Comparison of ENCODE assay signal across 12 mouse cellular contexts in genomic region chr8:112588357-112589051, GRCm38 (mm10). TPM values are rescaled to one million over a fixed set of nuclear protein-coding genes. Genes with fewer than 3 reads are reported as not detected.
DNase-seq lines count a peak whose midpoint lies in the region; ATAC-seq and TF ChIP-seq lines count a peak whose summit lies in the region.
"Had no signal": no experiment of that assay in that cellular context is flagged by ENCODE, and none has a peak within 500 bp of the region (broad histone marks: within the 10 kb centered on the region; RNA-seq: fewer than 3 reads in every experiment).

No protein-coding gene starts in this region.

- peak; percentile 71; the same call in 1 of the 2 replicates for ATAC-seq in kidney, embryonic 15.5 days (replicated peaks; ENCODE audit: low FRiP score)
- no peak for ATAC-seq in embryonic facial prominence, embryonic 13.5 days (ENCODE audit: insufficient number of reproducible peaks, insufficient read depth, low FRiP score, low TSS enrichment, low read depth)
- ATAC-seq in limb, embryonic 14.5 days (ENCODE audit: low FRiP score, low read depth): peak; percentile 82

- no peak for TF ChIP-seq POLR2A in limb, embryonic 14.5 days (IDR thresholded peaks at IDR 0.05; ENCODE audit: borderline replicate concordance, extremely low read depth, insufficient read depth, insufficient read length)

- DNase-seq in kidney, adult 8-10 months: no peak
- DNase-seq in limb, embryonic 14.5 days (ENCODE audit: low spot score): peak; percentile 61
- DNase-seq in thymus, postnatal 10 days (ENCODE audit: low spot score in 2 of 2): no peak
- no peak for DNase-seq in thymus, postnatal 25 days
- DNase-seq: adrenal gland, postnatal 10 days; cerebellum, adult 11-12 months; kidney, adult 11 months; liver, embryonic 13.5 days; thymus, adult 18-20 months had no signal

- no peak overlapping the region for H3K27ac ChIP-seq in kidney, embryonic 15.5 days
- H3K27ac ChIP-seq in embryonic facial prominence, embryonic 13.5 days: no peak overlapping the region
- no peak overlapping the region for H3K27ac ChIP-seq in limb, embryonic 14.5 days (replicated peaks; ENCODE audit: low read depth, low read length)
- H3K27ac ChIP-seq: liver, embryonic 13.5 days had no signal

- H3K9me3 ChIP-seq in kidney, embryonic 15.5 days (replicated peaks): no peaks in the 10 kb centered on the region
- no peaks in the 10 kb centered on the region for H3K9me3 ChIP-seq in embryonic facial prominence, embryonic 13.5 days
- H3K9me3 ChIP-seq in limb, embryonic 14.5 days (ENCODE audit: control insufficient read depth, low read length): no peaks in the 10 kb centered on the region

- no peaks in the 10 kb centered on the region for H3K79me3 ChIP-seq in C2C12 (ENCODE audit: low read depth)

- H3K9ac ChIP-seq in kidney, embryonic 15.5 days: no peak overlapping the region
- 0 out of 2 replicates have a peak overlapping the region, but pooled peaks have one; percentile 11 for H3K9ac ChIP-seq in embryonic facial prominence, embryonic 13.5 days
- H3K9ac ChIP-seq in limb, embryonic 14.5 days (ENCODE audit: low read depth, low read length, severe bottlenecking): no peak overlapping the region
- H3K9ac ChIP-seq: liver, embryonic 13.5 days had no signal

- H3K36me3 ChIP-seq in kidney, embryonic 15.5 days: no peaks in the 10 kb centered on the region
- no peaks in the 10 kb centered on the region for H3K36me3 ChIP-seq in C2C12 (ENCODE audit: control insufficient read depth, insufficient read depth)
- H3K36me3 ChIP-seq in embryonic facial prominence, embryonic 13.5 days: no peaks in the 10 kb centered on the region
- no peaks in the 10 kb centered on the region for H3K36me3 ChIP-seq in limb, embryonic 14.5 days (ENCODE audit: control insufficient read depth, insufficient read depth, low read length)
- H3K36me3 ChIP-seq: liver, embryonic 13.5 days had no signal

- H3K27me3 ChIP-seq in kidney, embryonic 15.5 days: no peaks in the 10 kb centered on the region
- no peaks in the 10 kb centered on the region for H3K27me3 ChIP-seq in C2C12 (ENCODE audit: control insufficient read depth, insufficient read depth, insufficient read length)
- H3K27me3 ChIP-seq in embryonic facial prominence, embryonic 13.5 days: no peaks in the 10 kb centered on the region
- H3K27me3 ChIP-seq in limb, embryonic 14.5 days (ENCODE audit: control insufficient read depth, insufficient read depth, low read length): no peaks in the 10 kb centered on the region
- H3K27me3 ChIP-seq: liver, embryonic 13.5 days had no signal

- no peak for TF ChIP-seq CTCF in C2C12 (IDR thresholded peaks at IDR 0.05; ENCODE audit: control insufficient read depth, insufficient read depth, insufficient read length)

- H3K4me2 ChIP-seq in kidney, embryonic 15.5 days: peak overlapping the region; percentile 46
- H3K4me2 ChIP-seq in embryonic facial prominence, embryonic 13.5 days: peak overlapping the region; percentile 16; the same call in 1 of the 2 replicates
- H3K4me2 ChIP-seq in limb, embryonic 14.5 days (replicated peaks; ENCODE audit: low read depth, low read length, severe bottlenecking): peak overlapping the region; percentile 17; the same call in 1 of the 2 replicates
- H3K4me2 ChIP-seq: liver, embryonic 13.5 days had no signal

- no peak overlapping the region for H3K4me3 ChIP-seq in kidney, embryonic 15.5 days (replicated peaks)
- no peak overlapping the region for H3K4me3 ChIP-seq in C2C12 (ENCODE audit: insufficient read depth, poor library complexity, severe bottlenecking)
- no peak overlapping the region for H3K4me3 ChIP-seq in embryonic facial prominence, embryonic 13.5 days
- H3K4me3 ChIP-seq in limb, embryonic 14.5 days (replicated peaks; ENCODE audit: low read length): no peak overlapping the region
- H3K4me3 ChIP-seq: liver, embryonic 13.5 days had no signal

- no peak overlapping the region for H3ac ChIP-seq in C2C12 (ENCODE audit: control insufficient read depth, insufficient read length, low read depth)

- WGBS in kidney, embryonic 15.5 days: 33% methylated on average over 8 of the region's 8 CpGs
- WGBS in embryonic facial prominence, embryonic 13.5 days: 55% methylated on average over 8 of the region's 8 CpGs
- 57% methylated on average over 8 of the region's 8 CpGs for WGBS in limb, embryonic 14.5 days

- H3K4me1 ChIP-seq in kidney, embryonic 15.5 days: peaks cover 12% of the 10 kb centered on the region
- H3K4me1 ChIP-seq in embryonic facial prominence, embryonic 13.5 days: peaks cover 4% of the 10 kb centered on the region; the same call in 1 of the 2 replicates
- 0 out of 2 replicates have a peak, but pooled peaks cover 3% of the 10 kb centered on the region for H3K4me1 ChIP-seq in limb, embryonic 14.5 days (ENCODE audit: control insufficient read depth, insufficient read depth, low read length)
- H3K4me1 ChIP-seq: liver, embryonic 13.5 days had no signal

- H3K79me2 ChIP-seq in C2C12 (ENCODE audit: control insufficient read depth, insufficient read depth): no peaks in the 10 kb centered on the region

TF ChIP-seq in C2C12, 6 proteins besides CTCF, POLR2A, EP300 and RAD21:
- TF ChIP-seq CEBPB (IDR thresholded peaks at IDR 0.05; ENCODE audit: low read depth): no peak
- no peak for TF ChIP-seq MYOG (IDR thresholded peaks at IDR 0.05; ENCODE audit: control insufficient read depth, extremely low read depth, insufficient read length)
- TF ChIP-seq FOSL1 (IDR thresholded peaks at IDR 0.05; ENCODE audit: insufficient read depth, low read length, poor library complexity, severe bottlenecking): no peak
- TF ChIP-seq MYOD1 (IDR thresholded peaks at IDR 0.05; ENCODE audit: control insufficient read depth, insufficient read length, low read depth): peak; percentile 74
- TF ChIP-seq USF1 (IDR thresholded peaks at IDR 0.05; ENCODE audit: low read depth): no peak
- no peak for TF ChIP-seq MAX (IDR thresholded peaks at IDR 0.05)
TF ChIP-seq in C2C12: peak in this region for 1.

RNA-seq across cellular contexts. Expression of gene Cntnap4, which starts 18.7 kb away (rescaled TPM):
- 0.19 and 0.39 TPM in 2 replicates for polyA plus RNA-seq in kidney, embryonic 15.5 days (2015; fragmentation: Nextera tagmentation; extraction: Ambion mirVana)
- 7.5 TPM for polyA plus RNA-seq in C2C12 (2012; fragmentation: generic; extraction: Trizol)
- polyA plus RNA-seq in embryonic facial prominence, embryonic 13.5 days (2015; fragmentation: Nextera tagmentation; extraction: Ambion mirVana): 0.41 and 0.43 TPM in 2 replicates
- polyA plus RNA-seq in limb, embryonic 14.5 days (2012; rRNA removed): 3.9 and 5.5 TPM in 2 replicates
- polyA plus RNA-seq in limb, embryonic 14.5 days (2014; fragmentation: Nextera tagmentation; extraction: Ambion mirVana): 3.9 and 4.8 TPM in 2 replicates
- polyA plus RNA-seq: liver, embryonic 13.5 days had no signal
